Mouse (Mus musculus): ENCODE results near the gene Prmt8. TPM values are rescaled to one million over a fixed set of nuclear protein-coding genes. Genes with fewer than 3 reads are reported as not detected.
A peak's percentile ranks its signal among the peaks of the same experiment; 100 is the strongest.

Prmt8 gene
- total RNA-seq, 1 experiment from 2014 or later, result not detected

DNA sequence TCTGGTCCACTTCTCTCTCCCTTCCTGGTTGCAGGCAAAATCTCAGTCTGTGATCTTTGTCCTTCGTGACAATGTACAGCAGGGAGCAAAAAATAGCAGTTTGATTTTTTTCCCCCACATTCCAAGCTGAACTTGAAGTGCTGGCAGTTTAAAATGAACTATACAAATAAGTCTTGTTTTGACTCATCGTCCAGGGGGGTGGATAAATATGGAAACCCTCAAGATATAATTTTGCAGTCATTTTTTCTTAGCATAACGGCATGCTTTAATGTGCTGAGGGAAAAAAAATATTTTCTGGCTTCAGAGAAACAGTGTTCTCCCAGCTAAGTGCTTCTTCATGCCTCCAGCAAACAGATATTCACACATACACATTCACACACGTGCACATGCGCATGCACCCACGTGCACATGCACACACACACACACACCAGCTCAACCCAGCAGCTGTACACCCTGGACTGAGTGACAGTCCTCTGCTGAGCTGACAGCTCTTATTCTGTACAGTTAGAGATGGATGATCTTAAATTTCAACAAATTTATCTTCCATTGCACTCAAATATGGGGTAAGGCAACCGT lies 107.5 kb downstream of the Prmt8 start:
- DNase-seq, result no peak

DNA sequence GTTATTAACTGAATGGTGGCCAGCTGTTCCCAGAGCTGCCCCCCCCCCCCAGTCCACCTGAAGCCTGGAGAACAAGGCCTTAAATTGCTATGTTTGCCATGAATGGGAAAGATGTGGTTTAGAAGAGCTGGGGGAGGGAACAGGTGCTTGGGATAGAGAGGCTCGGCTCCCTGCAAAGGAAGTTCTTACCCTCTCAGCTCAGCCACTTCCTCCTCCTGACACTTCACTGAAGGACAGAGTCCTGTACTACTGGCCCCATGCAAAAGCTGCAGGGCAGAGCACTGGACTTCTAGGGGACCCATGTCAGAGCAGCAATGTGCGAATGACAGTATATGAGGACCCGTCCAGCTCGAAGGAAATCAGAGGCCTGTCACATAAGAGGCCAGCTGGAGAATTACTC lies 109.3 kb downstream of the Prmt8 start:
- no peak for DNase-seq

DNA sequence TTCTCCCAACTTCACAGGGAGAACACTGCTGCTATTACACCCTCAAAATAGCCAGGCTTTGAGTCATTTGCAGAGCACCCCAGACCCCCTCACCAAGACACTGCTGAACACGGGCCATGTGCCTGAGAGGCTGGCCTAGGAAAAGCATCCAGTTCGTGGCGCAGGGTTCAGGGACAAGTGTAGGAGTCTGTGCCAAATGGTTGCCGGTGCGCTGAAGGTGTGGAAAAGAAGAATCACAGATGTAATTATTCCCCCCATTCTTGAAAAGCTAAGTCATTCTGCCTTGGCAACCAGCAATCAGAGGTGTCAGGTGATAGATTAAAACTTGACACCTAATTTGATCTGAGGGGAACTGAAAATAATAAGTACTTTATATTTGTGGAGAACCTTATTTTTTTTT lies 109.8 kb downstream of the Prmt8 start:
- DNase-seq, result no peak

DNA sequence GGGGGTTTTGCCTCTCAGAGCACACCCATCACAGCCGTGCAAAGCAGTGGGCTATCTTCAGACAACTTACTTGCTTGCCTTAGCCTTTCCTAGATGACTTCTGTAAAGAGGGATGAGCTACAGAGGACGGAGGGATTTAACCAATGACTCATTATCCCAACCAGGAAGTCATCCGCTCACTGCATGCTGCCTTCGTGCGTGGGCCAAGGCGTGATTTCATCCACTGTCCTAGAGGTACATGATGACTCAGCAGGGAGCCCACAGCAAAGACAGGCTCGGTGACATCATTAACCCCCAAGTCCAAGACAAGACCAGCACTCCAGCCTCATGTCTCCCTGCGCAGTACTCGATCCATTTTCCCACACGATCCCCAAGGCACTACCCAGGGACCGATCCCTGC lies 112.1 kb downstream of the Prmt8 start:
- DNase-seq, result peak; percentile 9

DNA sequence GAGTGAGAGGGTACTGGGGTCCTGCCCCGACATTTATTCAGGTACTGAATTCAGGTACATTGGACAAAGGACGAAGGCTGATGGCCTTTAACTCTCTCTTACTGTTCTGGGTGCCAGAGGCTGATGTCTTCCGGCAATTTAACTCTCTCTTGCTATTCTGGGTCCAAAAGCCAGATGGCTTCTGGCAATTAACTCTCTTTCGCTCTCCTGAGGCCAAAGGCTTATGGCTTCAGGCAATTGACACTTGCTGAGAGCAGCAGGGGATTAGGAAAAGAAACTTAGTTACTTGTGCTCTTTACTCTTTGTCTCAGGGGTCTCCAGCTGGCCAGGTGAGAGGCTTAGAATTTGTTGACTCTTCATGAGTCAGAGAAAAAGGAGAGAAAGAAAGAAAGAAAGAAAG lies 113.3 kb downstream of the Prmt8 start:
- DNase-seq, result no peak

DNA sequence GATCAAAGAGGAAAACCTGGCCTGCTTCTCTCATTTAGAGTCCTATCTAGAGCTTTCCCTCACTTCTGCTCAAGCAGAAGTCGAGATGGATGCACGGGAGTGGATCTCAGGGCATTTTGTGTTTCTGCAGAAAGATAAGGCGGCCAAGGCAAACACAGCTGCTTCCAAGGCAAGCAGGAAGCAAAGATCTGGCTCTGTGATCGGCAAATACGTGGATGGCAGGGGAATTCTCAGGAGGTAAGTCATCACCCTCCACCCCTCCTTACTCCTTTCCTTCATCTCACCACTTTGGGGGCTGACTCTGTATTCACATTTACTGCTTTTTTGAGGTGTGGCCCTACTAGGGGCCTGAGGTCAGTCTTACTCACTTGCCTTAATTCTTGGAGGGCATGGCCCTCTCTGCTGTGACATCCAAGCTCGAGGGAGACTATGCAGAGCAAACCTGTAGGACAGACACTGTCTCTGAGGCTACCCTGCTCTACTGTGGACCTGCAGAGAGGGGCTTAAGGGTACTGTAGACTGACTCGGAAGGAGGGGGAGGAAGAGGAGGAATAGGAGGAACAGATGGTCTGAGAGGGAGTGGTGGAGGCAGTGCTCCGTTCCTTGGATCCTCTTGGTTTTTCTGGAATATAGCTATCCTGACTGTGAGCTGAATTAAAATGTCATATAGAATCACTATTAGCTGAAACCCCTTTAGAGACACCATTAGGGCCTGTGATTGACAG lies 128.0 kb downstream of the Prmt8 start:
- DNase-seq, result no peak

Small RNA genes within 50 kb of the gene (microRNA-seq; reads per million reads assigned to microRNA genes)
- 0 reads per million in 2 experiments for gene Mir7233

Other genes starting within 250 kb of the Prmt8 start
- 2.9 and 3.6 TPM in 2 replicates for gene Cracr2a, start 208.1 kb downstream of the Prmt8 start, total RNA-seq (2021)
- gene Tspan11, start 118.1 kb upstream of the Prmt8 start, total RNA-seq (2021), result 3.4 and 4.2 TPM in 2 replicates

Data from adrenal gland, postnatal 25 days (tissue).